27 mouse cellular contexts compared by ENCODE assay signal in genomic region chr7:37324653-37325052, GRCm38 (mm10).
DNase-seq lines count a peak whose midpoint lies in the region; ATAC-seq and TF ChIP-seq lines count a peak whose summit lies in the region.
"Had no signal": no experiment of that assay in that cellular context is flagged by ENCODE, and none has a peak within 500 bp of the region (broad histone marks: within the 10 kb centered on the region; RNA-seq: fewer than 3 reads in every experiment).

No protein-coding gene starts in this region.

- no peak for DNase-seq in cerebellum, adult 2 months
- no peak for DNase-seq in cerebellum, adult 11 months
- no peak for DNase-seq in liver, embryonic 14.5 days (ENCODE audit: low read depth in 3 of 3, low spot score in 3 of 3)
- no peak for DNase-seq in adrenal gland, postnatal 36 days
- DNase-seq: adrenal gland, postnatal 10 days; cerebellum, adult 18-20 months; cerebellum, postnatal 14 days; heart, postnatal 14 days; kidney, adult 9 months; kidney, postnatal 14 days; liver, embryonic 13.5 days; lung, embryonic 14.5 days; lung, postnatal 14 days; midbrain, embryonic 14.5 days; right cerebral cortex, postnatal 25 days; thymus, postnatal 14 days had no signal

- H3K4me3 ChIP-seq in cerebellum, adult 2 months (replicated peaks; ENCODE audit: insufficient read depth, low read depth, low read length), result no peak overlapping the region
- H3K4me3 ChIP-seq in intestine, postnatal 0 days (ENCODE audit: low read depth, low read length), result no peak overlapping the region
- H3K4me3 ChIP-seq in intestine, embryonic 16.5 days (ENCODE audit: low read length), result no peak overlapping the region
- H3K4me3 ChIP-seq in liver, embryonic 14.5 days (ENCODE audit: insufficient read depth in 1 of 2, low read depth in 2 of 2, low read length in 2 of 2), result no peak overlapping the region
- no peak overlapping the region for H3K4me3 ChIP-seq in liver, embryonic 12.5 days
- H3K4me3 ChIP-seq: erythroblast, embryonic 14.5 days; forebrain, embryonic 12.5 days; hindbrain, embryonic 10.5 days; intestine, embryonic 15.5 days; liver, embryonic 13.5 days; stomach, embryonic 15.5 days had no signal

- H3K27ac ChIP-seq in cerebellum, adult 2 months (ENCODE audit: insufficient read depth, low read length), result no peak overlapping the region
- H3K27ac ChIP-seq in intestine, postnatal 0 days (ENCODE audit: low read depth, low read length), result no peak overlapping the region
- no peak overlapping the region for H3K27ac ChIP-seq in intestine, embryonic 16.5 days (ENCODE audit: low read length)
- H3K27ac ChIP-seq in liver, embryonic 14.5 days, result no peak overlapping the region
- no peak overlapping the region for H3K27ac ChIP-seq in liver, embryonic 12.5 days
- H3K27ac ChIP-seq: forebrain, embryonic 12.5 days; hindbrain, embryonic 10.5 days; intestine, embryonic 15.5 days; liver, embryonic 13.5 days; stomach, embryonic 15.5 days had no signal

- TF ChIP-seq POLR2A in cerebellum, adult 2 months (IDR thresholded peaks at IDR 0.05; ENCODE audit: borderline replicate concordance, insufficient read depth, low read length), result no peak

- WGBS in cerebellum, adult 2 months, result 96% methylated on average over 7 of the region's 7 CpGs
- 92% methylated on average over 7 of the region's 7 CpGs for WGBS in intestine, postnatal 0 days
- 92% methylated on average over 7 of the region's 7 CpGs for WGBS in intestine, embryonic 16.5 days
- WGBS in liver, embryonic 14.5 days (ENCODE audit: insufficient replicate concordance), result 70% methylated on average over 7 of the region's 7 CpGs
- 78% methylated on average over 7 of the region's 7 CpGs for WGBS in liver, embryonic 12.5 days (ENCODE audit: insufficient replicate concordance)

- no peaks in the 10 kb centered on the region for H3K4me1 ChIP-seq in cerebellum, adult 2 months (ENCODE audit: control insufficient read depth, insufficient read depth, low read length)
- no peaks in the 10 kb centered on the region for H3K4me1 ChIP-seq in intestine, postnatal 0 days (replicated peaks; ENCODE audit: control insufficient read depth, insufficient read depth, low read length)
- no peaks in the 10 kb centered on the region for H3K4me1 ChIP-seq in intestine, embryonic 16.5 days (ENCODE audit: control insufficient read depth, insufficient read depth, low read length)
- H3K4me1 ChIP-seq in liver, embryonic 14.5 days (replicated peaks; ENCODE audit: control insufficient read depth in 2 of 2, insufficient read depth in 2 of 2, low read length in 1 of 2), result no peaks in the 10 kb centered on the region
- 0 out of 2 replicates have a peak, but pooled peaks cover 3% of the 10 kb centered on the region for H3K4me1 ChIP-seq in liver, embryonic 12.5 days
- H3K4me1 ChIP-seq: intestine, embryonic 15.5 days; liver, embryonic 13.5 days; stomach, embryonic 15.5 days had no signal

- no peak for TF ChIP-seq EP300 in liver, embryonic 14.5 days (IDR thresholded peaks at IDR 0.05; ENCODE audit: low read depth)

- no peak for ATAC-seq in intestine, postnatal 0 days
- ATAC-seq in intestine, embryonic 16.5 days, result no peak
- no peak for ATAC-seq in liver, embryonic 14.5 days (ENCODE audit: insufficient read depth)
- ATAC-seq in liver, embryonic 12.5 days, result no peak
- ATAC-seq: hindbrain, embryonic 16.5 days; intestine, embryonic 15.5 days had no signal

- H3K36me3 ChIP-seq in intestine, postnatal 0 days (ENCODE audit: control insufficient read depth, insufficient read depth), result no peaks in the 10 kb centered on the region
- H3K36me3 ChIP-seq in intestine, embryonic 16.5 days (ENCODE audit: control insufficient read depth, insufficient read depth, low read length), result no peaks in the 10 kb centered on the region
- H3K36me3 ChIP-seq in liver, embryonic 14.5 days (replicated peaks; ENCODE audit: control insufficient read depth, insufficient read depth, low read depth), result no peaks in the 10 kb centered on the region
- H3K36me3 ChIP-seq in liver, embryonic 12.5 days, result no peaks in the 10 kb centered on the region
- H3K36me3 ChIP-seq: forebrain, embryonic 12.5 days; G1E; hindbrain, embryonic 10.5 days; intestine, embryonic 15.5 days; liver, embryonic 13.5 days; stomach, embryonic 15.5 days had no signal

- no peaks in the 10 kb centered on the region for H3K27me3 ChIP-seq in cerebellum, adult 2 months (ENCODE audit: control insufficient read depth, insufficient read depth, low read length)
- H3K27me3 ChIP-seq in intestine, postnatal 0 days (replicated peaks; ENCODE audit: control insufficient read depth, insufficient read depth, low read length), result no peaks in the 10 kb centered on the region
- no peaks in the 10 kb centered on the region for H3K27me3 ChIP-seq in intestine, embryonic 16.5 days (replicated peaks; ENCODE audit: control insufficient read depth, insufficient read depth, low read length)
- H3K27me3 ChIP-seq in liver, embryonic 14.5 days (ENCODE audit: control insufficient read depth, insufficient read depth, low read length), result no peaks in the 10 kb centered on the region
- H3K27me3 ChIP-seq in liver, embryonic 12.5 days (replicated peaks), result no peaks in the 10 kb centered on the region
- H3K27me3 ChIP-seq: CH12.LX; forebrain, embryonic 12.5 days; intestine, embryonic 15.5 days; liver, embryonic 13.5 days; stomach, embryonic 15.5 days had no signal

- H3K4me2 ChIP-seq in intestine, postnatal 0 days (replicated peaks; ENCODE audit: low read depth), result no peak overlapping the region
- H3K4me2 ChIP-seq in intestine, embryonic 16.5 days (ENCODE audit: low read depth, low read length), result no peak overlapping the region
- H3K4me2 ChIP-seq in liver, embryonic 14.5 days (ENCODE audit: low read depth), result no peak overlapping the region
- H3K4me2 ChIP-seq in liver, embryonic 12.5 days, result no peak overlapping the region
- H3K4me2 ChIP-seq: forebrain, embryonic 12.5 days; intestine, embryonic 15.5 days; liver, embryonic 13.5 days; lung, embryonic 14.5 days; stomach, embryonic 15.5 days had no signal

- no peak overlapping the region for H3K9ac ChIP-seq in intestine, postnatal 0 days (ENCODE audit: low read depth, low read length)
- no peak overlapping the region for H3K9ac ChIP-seq in intestine, embryonic 16.5 days (ENCODE audit: low read depth, low read length)
- no peak overlapping the region for H3K9ac ChIP-seq in liver, embryonic 14.5 days (replicated peaks)
- H3K9ac ChIP-seq in liver, embryonic 12.5 days, result no peak overlapping the region
- H3K9ac ChIP-seq: forebrain, embryonic 12.5 days; intestine, embryonic 15.5 days; liver, embryonic 13.5 days; lung, embryonic 14.5 days; stomach, embryonic 15.5 days had no signal

- TF ChIP-seq CTCF in cerebellum, adult 2 months (IDR thresholded peaks at IDR 0.05; ENCODE audit: borderline replicate concordance, insufficient read depth, low read depth, low read length), result 0 out of 2 replicates have a peak, but pooled peaks have one; percentile 13
- 0 out of 2 replicates have a peak, but pooled peaks have one; percentile 14 for TF ChIP-seq CTCF in intestine, postnatal 0 days (IDR thresholded peaks at IDR 0.05; ENCODE audit: low read depth)
- TF ChIP-seq CTCF in liver, embryonic 14.5 days (IDR thresholded peaks at IDR 0.05; ENCODE audit: low read depth), result 0 out of 2 replicates have a peak, but pooled peaks have one; percentile 6

- H3K9me3 ChIP-seq in intestine, postnatal 0 days (ENCODE audit: control insufficient read depth), result no peaks in the 10 kb centered on the region
- H3K9me3 ChIP-seq in intestine, embryonic 16.5 days (ENCODE audit: control insufficient read depth, low read length), result no peaks in the 10 kb centered on the region
- no peaks in the 10 kb centered on the region for H3K9me3 ChIP-seq in liver, embryonic 14.5 days (ENCODE audit: control insufficient read depth, low read length)
- H3K9me3 ChIP-seq in liver, embryonic 12.5 days (replicated peaks), result no peaks in the 10 kb centered on the region
- H3K9me3 ChIP-seq: forebrain, embryonic 12.5 days; hindbrain, embryonic 10.5 days; intestine, embryonic 15.5 days; liver, embryonic 13.5 days; stomach, embryonic 15.5 days had no signal
